Mouse (Mus musculus) heart, postnatal 0 days (tissue): ENCODE results near the gene Shisa5. TPM values are rescaled to one million over a fixed set of nuclear protein-coding genes. Genes with fewer than 3 reads are reported as not detected.

Experiments
- ATAC-seq: fragments of 200-750 bp; cut with Nextera tagmentation; 2 replicates; pipeline ENCODE4 v1.8.0; 2017; ENCODE audit warnings: low read depth, moderate number of reproducible peaks, moderate library complexity; ENCODE audit not compliant: insufficient read depth
- DNase-seq: peaks from one replicate; pipeline ENCODE4 v3.0.0-alpha.2; 2016; ENCODE audit warnings: low spot score
- H3K27ac ChIP-seq: fragments of 300-500 bp; sonication (generic); 2 replicates; pipeline ENCODE4 v1.5.1; 2014; ENCODE audit warnings: low read depth, mild to moderate bottlenecking
- H3K27me3 ChIP-seq: fragments of 300-500 bp; sonication (generic); 2 replicates; pipeline ENCODE4 v1.6.1; 2014; ENCODE audit warnings: low read length, mixed read lengths; ENCODE audit not compliant: control insufficient read depth, insufficient read depth
- H3K36me3 ChIP-seq: fragments of 300-500 bp; sonication (generic); replicated peaks from 2 replicates; pipeline ENCODE4 v1.6.1; 2014; ENCODE audit warnings: low read length, mixed read lengths; ENCODE audit not compliant: control insufficient read depth, insufficient read depth
- H3K4me1 ChIP-seq: fragments of 300-500 bp; sonication (generic); 2 replicates; pipeline ENCODE4 v1.6.1; 2014; ENCODE audit warnings: antibody characterized with exemption; ENCODE audit not compliant: control insufficient read depth, insufficient read depth
- H3K4me2 ChIP-seq: fragments of 300-500 bp; sonication (generic); 2 replicates; pipeline ENCODE4 v1.6.1; 2014; ENCODE audit warnings: low read depth, mild to moderate bottlenecking, low read length, moderate library complexity
- H3K4me3 ChIP-seq: fragments of 300-500 bp; sonication (generic); 2 replicates; pipeline ENCODE4 v1.5.1; 2014; ENCODE audit warnings: low read depth, low read length
- H3K9ac ChIP-seq: fragments of 300-500 bp; sonication (generic); replicated peaks from 2 replicates; pipeline ENCODE4 v1.6.1; 2014; ENCODE audit warnings: low read depth, low read length, mixed read lengths
- H3K9me3 ChIP-seq: fragments of 300-500 bp; sonication (generic); replicated peaks from 2 replicates; pipeline ENCODE4 v1.6.1; 2016; ENCODE audit warnings: low read length; ENCODE audit not compliant: control insufficient read depth
- CTCF ChIP-seq: IDR thresholded peaks from 2 replicates; pipeline ENCODE4 v1.5.1; 2016; ENCODE audit warnings: antibody characterized with exemption, control low read depth, low read depth
- EP300 ChIP-seq: IDR thresholded peaks from 2 replicates; pipeline ENCODE4 v1.6.1; 2016; ENCODE audit warnings: antibody characterized with exemption, low read depth
- WGBS: fragments of 180-500 bp; shearing (Covaris S2); extraction: QIAGEN DNeasy Blood & Tissue Kit; methylation state at CpG from one replicate; pipeline ENCODE4 v1.1.7; 2014; 5-methylcytosine and 5-hydroxymethylcytosine counted together
- polyA plus RNA-seq: library from polyadenylated mRNA; unstranded; fragments of >200 nt; fragmentation: Nextera tagmentation; extraction: Ambion mirVana; gene quantifications from 2 replicates; pipeline ENCODE4 v1.2.1, GENCODE M21; 2015
- total RNA-seq: library from RNA; depleted of rRNA; stranded (reverse); fragments of >200 nt; gene quantifications from 2 replicates; pipeline ENCODE4 v1.2.3, GENCODE M21; 2014; ENCODE audit warnings: low replicate concordance

The Shisa5 gene
- total and polyA plus RNA-seq, 2 experiments from 2014 or later: 51.8 to 102 TPM

GRCm38 (mm10) chr9:109100307-109100928 lies 62.1 kb downstream of the Shisa5 start:
- Histone ChIP-seq H3K4me2 (no peak overlapping the region), H3K4me1 (peaks cover 45% of the 10 kb centered on the region), H3K9ac (no peak overlapping the region), H3K36me3 (peaks cover 18% of the 10 kb centered on the region), H3K27me3 (no peaks in the 10 kb centered on the region), H3K4me3 (no peak overlapping the region), H3K9me3 (no peaks in the 10 kb centered on the region), H3K27ac (no peak overlapping the region)
- DNase-seq (no peak), ATAC-seq (no peak)
- WGBS: 80% methylated on average over 20 of the region's 20 CpGs
- TF ChIP-seq CTCF (no peak), EP300 (no peak)

DNA sequence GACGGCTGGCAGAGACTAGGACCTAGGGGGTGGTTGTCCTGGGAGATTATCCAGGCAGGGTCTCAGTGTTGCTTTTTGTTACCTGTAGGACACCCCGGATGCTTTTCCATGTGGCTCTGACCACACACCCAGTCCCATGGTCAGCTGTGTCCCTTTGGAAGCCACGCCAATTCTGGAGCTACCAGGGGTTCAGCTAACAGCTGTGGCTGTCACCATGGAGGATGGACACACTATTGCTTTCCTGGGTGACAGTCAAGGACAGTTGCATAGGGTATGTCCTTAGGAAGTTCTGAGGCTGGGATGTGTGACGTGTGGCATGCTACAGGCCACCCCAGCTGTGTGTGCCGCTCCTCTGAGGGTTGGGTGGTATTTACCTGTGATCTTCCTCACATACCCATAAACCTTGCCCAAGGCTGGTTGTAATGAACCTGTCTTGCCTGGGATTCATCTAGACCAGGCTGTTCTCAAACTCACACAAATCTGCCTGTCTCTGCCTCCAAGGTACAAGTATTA lies 63.6 kb downstream of the Shisa5 start:
- no peak for DNase-seq
- no peaks in the 10 kb centered on the region for H3K9me3 ChIP-seq
- no peaks in the 10 kb centered on the region for H3K27me3 ChIP-seq
- 92% methylated on average over 5 of the region's 5 CpGs for WGBS
- H3K27ac ChIP-seq: no peak overlapping the region
- ATAC-seq: no peak
- TF ChIP-seq EP300 (no peak), CTCF (no peak)
- H3K4me1 ChIP-seq: peaks cover 33% of the 10 kb centered on the region
- H3K36me3 ChIP-seq: peaks cover 34% of the 10 kb centered on the region
- no peak overlapping the region for H3K4me2 ChIP-seq
- no peak overlapping the region for H3K4me3 ChIP-seq
- no peak overlapping the region; the same call in 1 of the 2 replicates for H3K9ac ChIP-seq

DNA sequence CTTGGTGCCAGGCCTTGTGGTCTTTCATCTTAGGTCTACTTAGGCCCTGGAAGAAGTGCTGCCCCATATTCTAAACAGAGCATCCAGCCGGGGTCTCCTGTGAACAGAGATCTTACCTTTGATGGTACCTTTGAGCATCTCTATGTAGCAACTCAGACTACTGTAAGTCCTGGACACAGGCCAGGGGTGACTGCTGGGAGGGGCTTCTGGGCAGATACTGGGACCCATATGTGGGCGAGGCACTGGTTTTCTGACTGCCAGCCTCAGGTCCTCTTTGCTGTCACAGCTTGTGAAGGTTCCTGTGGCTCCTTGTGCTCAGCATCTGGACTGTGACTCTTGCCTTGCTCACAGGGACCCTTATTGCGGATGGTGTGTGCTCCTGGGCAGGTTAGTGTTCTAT lies 64.2 kb downstream of the Shisa5 start:
- no peak overlapping the region; the same call in 1 of the 2 replicates for H3K9ac ChIP-seq
- no peaks in the 10 kb centered on the region for H3K9me3 ChIP-seq
- H3K36me3 ChIP-seq: peaks cover 39% of the 10 kb centered on the region
- WGBS: 78% methylated on average over 3 of the region's 3 CpGs
- TF ChIP-seq EP300 (no peak), CTCF (no peak)
- H3K4me2 ChIP-seq: no peak overlapping the region
- DNase-seq (no peak), ATAC-seq (no peak)
- H3K4me3 ChIP-seq: no peak overlapping the region
- peaks cover 28% of the 10 kb centered on the region for H3K4me1 ChIP-seq
- no peaks in the 10 kb centered on the region for H3K27me3 ChIP-seq
- no peak overlapping the region for H3K27ac ChIP-seq

DNA sequence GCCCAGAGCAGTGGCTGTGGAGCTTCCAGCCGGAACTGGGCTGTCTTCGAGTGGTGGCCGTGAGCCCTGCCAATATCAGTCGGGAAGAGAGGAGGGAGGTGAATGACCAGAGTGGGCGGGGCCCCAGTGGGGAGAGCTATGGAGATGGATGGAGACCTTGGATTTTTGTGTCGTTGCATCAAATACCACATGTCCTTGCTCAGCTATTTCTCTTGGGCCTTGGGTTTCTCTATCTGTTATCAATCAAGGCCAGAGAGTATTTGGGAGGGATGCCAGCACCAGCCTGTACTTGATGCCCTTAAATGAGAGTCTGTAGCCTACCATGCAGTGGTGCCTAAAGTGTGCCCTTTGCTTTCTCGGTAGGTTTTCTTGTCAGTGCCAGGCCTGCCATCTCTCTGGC lies 64.9 kb downstream of the Shisa5 start:
- Histone ChIP-seq H3K4me1 (peaks cover 21% of the 10 kb centered on the region), H3K4me2 (no peak overlapping the region), H3K9ac (no peak overlapping the region), H3K27me3 (no peaks in the 10 kb centered on the region), H3K36me3 (peaks cover 47% of the 10 kb centered on the region), H3K27ac (no peak overlapping the region), H3K4me3 (no peak overlapping the region), H3K9me3 (no peaks in the 10 kb centered on the region)
- 37% methylated on average over 7 of the region's 7 CpGs for WGBS
- TF ChIP-seq EP300 (no peak), CTCF (no peak)
- ATAC-seq: no peak
- no peak for DNase-seq

DNA sequence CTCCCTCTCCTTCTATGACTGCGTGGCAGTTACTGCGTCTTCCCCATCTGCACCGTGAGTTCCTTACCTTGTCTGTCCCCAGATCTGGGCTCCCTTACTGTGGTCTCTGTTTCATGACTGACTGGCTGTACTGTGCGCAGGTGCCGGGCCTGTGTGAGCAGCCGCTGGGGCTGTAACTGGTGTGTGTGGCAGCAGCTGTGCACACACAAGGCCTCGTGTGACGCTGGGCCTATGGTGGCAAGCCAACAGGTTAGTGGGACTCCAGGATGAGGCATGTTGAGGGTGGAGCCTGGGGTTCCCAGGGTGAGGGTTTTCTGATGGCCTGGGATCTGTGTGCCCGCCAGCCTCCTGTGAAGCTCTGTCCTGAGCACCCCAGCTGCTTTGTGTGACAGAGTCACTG lies 65.7 kb downstream of the Shisa5 start:
- no peak overlapping the region for H3K9ac ChIP-seq
- H3K36me3 ChIP-seq: peaks cover 55% of the 10 kb centered on the region
- no peak overlapping the region for H3K4me2 ChIP-seq
- ATAC-seq (no peak), DNase-seq (no peak)
- no peaks in the 10 kb centered on the region for H3K27me3 ChIP-seq
- no peak overlapping the region for H3K4me3 ChIP-seq
- H3K4me1 ChIP-seq: peaks cover 14% of the 10 kb centered on the region; the same call in 1 of the 2 replicates
- H3K9me3 ChIP-seq: no peaks in the 10 kb centered on the region
- TF ChIP-seq EP300 (no peak), CTCF (no peak)
- WGBS: 89% methylated on average over 9 of the region's 9 CpGs
- H3K27ac ChIP-seq: no peak overlapping the region

DNA sequence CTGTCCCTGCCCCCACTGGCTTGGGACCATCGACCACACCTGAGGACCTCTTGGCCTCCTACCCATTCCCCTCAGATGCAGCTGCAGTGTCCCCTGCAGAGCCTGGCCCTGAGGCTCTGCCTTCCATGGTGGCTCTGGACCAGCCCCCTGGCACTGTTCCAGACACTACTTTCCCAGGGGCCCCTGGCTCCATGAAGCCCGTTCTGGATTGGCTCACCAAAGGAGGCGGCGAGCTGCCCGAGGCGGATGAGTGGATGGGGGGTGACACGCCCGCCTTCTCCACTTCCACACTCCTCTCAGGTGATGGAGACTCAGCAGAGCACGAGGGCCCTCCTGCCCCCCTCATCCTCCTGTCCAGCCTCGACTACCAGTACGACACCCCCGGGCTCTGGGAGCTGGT lies 66.6 kb downstream of the Shisa5 start:
- TF ChIP-seq CTCF (no peak), EP300 (no peak)
- 44% methylated on average over 12 of the region's 12 CpGs for WGBS
- peaks cover 64% of the 10 kb centered on the region for H3K36me3 ChIP-seq
- peaks cover 9% of the 10 kb centered on the region; the same call in 1 of the 2 replicates for H3K4me1 ChIP-seq
- DNase-seq (peak; percentile 28), ATAC-seq (peak; percentile 52)
- no peak overlapping the region for H3K9ac ChIP-seq
- H3K9me3 ChIP-seq: no peaks in the 10 kb centered on the region
- H3K4me2 ChIP-seq: no peak overlapping the region
- H3K27me3 ChIP-seq: no peaks in the 10 kb centered on the region
- H3K27ac ChIP-seq: no peak overlapping the region
- no peak overlapping the region for H3K4me3 ChIP-seq
